Mouse (Mus musculus): ENCODE data around the gene Tsc22d1. TPM values are rescaled to one million over a fixed set of nuclear protein-coding genes. Genes with fewer than 3 reads are reported as not detected.

Tsc22d1 gene
- 119 and 151 TPM in 2 replicates for polyA plus RNA-seq (2012)

DNA sequence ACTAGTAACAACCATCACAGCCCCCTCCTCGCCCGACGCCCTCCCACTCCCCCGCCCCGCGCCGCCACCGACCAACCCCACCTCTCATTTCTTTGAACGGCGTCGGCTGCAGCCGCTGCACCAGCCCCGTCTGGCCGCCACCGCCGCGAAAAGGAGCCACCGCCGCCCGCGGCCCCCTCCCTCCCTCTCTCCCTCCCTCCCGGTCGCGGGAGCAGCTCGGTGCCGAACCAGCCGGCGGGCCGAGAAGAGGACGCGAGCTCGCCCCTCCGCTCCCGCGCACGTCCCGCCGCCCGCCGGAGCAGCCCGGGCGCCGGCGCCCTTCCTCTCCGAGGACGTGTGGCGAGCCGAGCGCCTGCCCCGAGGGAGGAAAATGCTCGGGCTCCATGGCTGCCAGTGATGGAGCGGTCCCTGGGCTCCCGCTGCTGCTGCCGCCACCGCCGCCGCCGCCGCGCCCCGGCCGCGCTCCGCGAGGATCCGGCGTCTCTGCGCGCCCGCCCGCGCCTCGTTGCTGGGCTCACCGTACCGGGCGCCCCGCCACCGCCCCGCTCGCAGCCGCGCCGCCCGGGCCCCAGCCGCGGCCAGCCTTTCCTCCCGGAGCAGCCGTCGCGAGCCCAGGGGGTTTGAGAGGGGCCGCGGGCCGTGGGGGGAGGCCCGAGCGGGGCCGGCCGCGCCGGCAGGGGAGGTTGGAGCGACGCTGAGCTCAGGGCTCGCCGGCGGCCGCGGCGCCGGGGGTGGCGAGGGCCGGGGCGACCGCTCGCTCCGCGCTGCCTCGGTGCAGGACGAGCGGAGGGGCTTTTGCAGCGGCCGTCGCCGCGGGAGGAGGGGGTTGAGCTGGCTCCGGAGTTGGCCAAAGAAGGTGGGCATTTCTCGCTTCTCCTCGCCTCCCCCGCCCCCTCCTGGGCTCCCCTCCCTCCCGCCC is at the start of gene Tsc22d1:
Gene Tsc22d1, plus strand, starts transcription at position 100 of the 919 bp plus-strand sequence.

DNA sequence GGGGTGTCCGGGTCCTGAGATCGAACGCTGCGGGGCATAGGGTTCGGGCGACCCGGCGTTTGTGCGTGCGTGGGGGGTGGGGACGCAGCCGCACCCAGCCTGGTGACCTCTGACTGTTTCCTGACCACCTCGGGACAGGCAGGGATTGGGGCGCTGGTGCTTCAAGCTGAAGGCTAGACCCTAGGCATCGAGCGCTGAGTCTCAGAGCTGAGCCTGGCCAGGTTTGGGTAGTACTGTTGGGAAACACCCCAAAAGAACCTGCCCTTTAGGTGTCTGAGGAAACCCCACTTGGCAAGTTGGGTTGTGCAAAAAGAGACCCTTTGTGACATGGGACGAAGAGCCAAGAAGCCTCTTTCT is 142.1 kb downstream of the Tsc22d1 start, which contains the start of gene Serp2:
Gene Serp2, minus strand, starts transcription at position 38 of the 357 bp plus-strand sequence.

Other genes with a start within 250 kb of the Tsc22d1 start
- 0.29 and 0.30 TPM in 2 replicates for gene Serp2, start 141.9 kb downstream of the Tsc22d1 start, polyA plus RNA-seq (2012)